Mouse (Mus musculus): Measurements from ENCODE around the gene Bora. TPM values are rescaled to one million over a fixed set of nuclear protein-coding genes. Genes with fewer than 3 reads are reported as not detected.

The Bora gene
- total RNA-seq, 2 experiments from 2014 or later, result 11.7 to 14.6 TPM

- DNase-seq, result no peak
Measured at GRCm38 (mm10) chr14:99063091-99063490, 17.1 kb downstream of the Bora start.

- no peak for DNase-seq
Measured at GRCm38 (mm10) chr14:99071146-99071545, 25.1 kb downstream of the Bora start.

- DNase-seq, result no peak
Measured at GRCm38 (mm10) chr14:99088947-99089346, 42.9 kb downstream of the Bora start.

GRCm38 (mm10) chr14:99099267-99099966 is 53.4 kb downstream of the Bora start, which contains the start of the genes Pibf1 and Dis3:
Gene Pibf1, plus strand, starts transcription at chr14:99099424.
Gene Dis3, minus strand, starts transcription at chr14:99099770.
- peak; percentile 99 for DNase-seq

GRCm38 (mm10) chr14:99099967-99100587 is 54.1 kb downstream of the Bora start:
- no peak for DNase-seq

- DNase-seq, result no peak
Measured at GRCm38 (mm10) chr14:99103050-99103449, 57.0 kb downstream of the Bora start.

GRCm38 (mm10) chr14:99104542-99105123 is 58.6 kb downstream of the Bora start:
- no peak for DNase-seq

- no peak for DNase-seq
Measured at GRCm38 (mm10) chr14:99106671-99107070, 60.6 kb downstream of the Bora start.

GRCm38 (mm10) chr14:99107631-99108187 is 61.7 kb downstream of the Bora start:
- no peak for DNase-seq

- no peak for DNase-seq
Measured at GRCm38 (mm10) chr14:99108762-99109161, 62.7 kb downstream of the Bora start.

GRCm38 (mm10) chr14:99117576-99117975 is 71.6 kb downstream of the Bora start:
- no peak for DNase-seq

- DNase-seq, result no peak
Measured at GRCm38 (mm10) chr14:99121584-99122339, 75.7 kb downstream of the Bora start.

- no peak for DNase-seq
Measured at GRCm38 (mm10) chr14:99124076-99124475, 78.1 kb downstream of the Bora start.

Other genes starting within 250 kb of the Bora start
- 1 to 10 TPM; 2.0 to 8.7 TPM for gene Rpl36a-ps1, start 51.9 kb upstream of the Bora start, total RNA-seq (2021)
- gene Mzt1, start 88 bp upstream of the Bora start, total RNA-seq (2021), result 10 to 100 TPM; 43.5 to 48.8 TPM
- gene Pibf1, start 53.2 kb downstream of the Bora start, total RNA-seq (2021), result 1 to 10 TPM; 8.5 to 9.3 TPM
- 10 to 100 TPM; 25.9 to 27.4 TPM for gene Dis3, start 53.5 kb downstream of the Bora start, total RNA-seq (2021)

Data from heart, postnatal 4 days (tissue).